Mouse (Mus musculus) urinary bladder, adult 2 months (tissue): ENCODE results near the gene Chd5. TPM values are rescaled to one million over a fixed set of nuclear protein-coding genes. Genes with fewer than 3 reads are reported as not detected.

Experiments
- polyA plus RNA-seq: library from polyadenylated mRNA; depleted of rRNA; stranded (reverse); fragments of >200 nt; gene quantifications from 2 replicates; pipeline ENCODE4 v1.2.3, GENCODE M21; 2012; rRNA removed

The Chd5 gene
- polyA plus RNA-seq, 1 experiment: 0.55 TPM

Other genes with a start within 250 kb of the Chd5 start
- 3.7 TPM in 2 replicates for gene Tnfrsf25, start 222.7 kb upstream of the Chd5 start, polyA plus RNA-seq
- gene Espn, start 186.3 kb upstream of the Chd5 start, polyA plus RNA-seq: 6.0 and 7.8 TPM in 2 replicates
- 0.23 and 0.46 TPM in 2 replicates for gene Hes2, start 179.8 kb upstream of the Chd5 start, polyA plus RNA-seq
- gene Acot7, start 160.5 kb upstream of the Chd5 start, polyA plus RNA-seq: 44.9 and 48.1 TPM in 2 replicates
- gene Gpr153, start 64.4 kb upstream of the Chd5 start, polyA plus RNA-seq: 31.3 and 39.2 TPM in 2 replicates
- not detected in 2 replicates for gene Hes3, start 47.0 kb upstream of the Chd5 start, polyA plus RNA-seq
- 25.2 and 26.2 TPM in 2 replicates for gene Icmt, start 41.4 kb upstream of the Chd5 start, polyA plus RNA-seq
- 28.0 and 34.9 TPM in 2 replicates for gene Rnf207, start 19.7 kb upstream of the Chd5 start, polyA plus RNA-seq
- 727 and 877 TPM in 2 replicates for gene Rpl22, start 12.9 kb upstream of the Chd5 start, polyA plus RNA-seq
- gene Nphp4, start 138.1 kb downstream of the Chd5 start, polyA plus RNA-seq: 1.2 and 1.6 TPM in 2 replicates
- 1.8 and 2.7 TPM in 2 replicates for gene Kcnab2, start 139.2 kb downstream of the Chd5 start, polyA plus RNA-seq